Mouse (Mus musculus): Measurements from ENCODE around the gene Faf2. TPM values are rescaled to one million over a fixed set of nuclear protein-coding genes. Genes with fewer than 3 reads are reported as not detected.

Faf2 gene
- total RNA-seq, 2 experiments from 2014 or later = 40.0 to 43.7 TPM

GRCm38 (mm10) chr13:54675895-54676590 is 54.5 kb downstream of the Faf2 start:
- ATAC-seq (replicated peaks; ENCODE audit: poor library complexity, severe bottlenecking) = no peak

GRCm38 (mm10) chr13:54678263-54678662 is 56.7 kb downstream of the Faf2 start:
- no peak for ATAC-seq (replicated peaks; ENCODE audit: poor library complexity, severe bottlenecking)

GRCm38 (mm10) chr13:54680184-54680853 is 58.7 kb downstream of the Faf2 start:
- ATAC-seq (replicated peaks; ENCODE audit: poor library complexity, severe bottlenecking) = no peak

- ATAC-seq (replicated peaks; ENCODE audit: poor library complexity, severe bottlenecking) = no peak
Measured at GRCm38 (mm10) chr13:54681291-54681690, 59.7 kb downstream of the Faf2 start.

GRCm38 (mm10) chr13:54683301-54683700 is 61.7 kb downstream of the Faf2 start:
- ATAC-seq (replicated peaks; ENCODE audit: poor library complexity, severe bottlenecking) = no peak

- no peak for ATAC-seq (replicated peaks; ENCODE audit: poor library complexity, severe bottlenecking)
Measured at GRCm38 (mm10) chr13:54684140-54684896, 62.7 kb downstream of the Faf2 start.

GRCm38 (mm10) chr13:54685174-54685573 is 63.6 kb downstream of the Faf2 start:
- ATAC-seq (replicated peaks; ENCODE audit: poor library complexity, severe bottlenecking) = no peak

- ATAC-seq (replicated peaks; ENCODE audit: poor library complexity, severe bottlenecking) = no peak
Measured at GRCm38 (mm10) chr13:54686139-54687053, 64.8 kb downstream of the Faf2 start.

GRCm38 (mm10) chr13:54687096-54687495 is 65.5 kb downstream of the Faf2 start:
- peak; percentile 57 for ATAC-seq (replicated peaks; ENCODE audit: poor library complexity, severe bottlenecking)

- ATAC-seq (replicated peaks; ENCODE audit: poor library complexity, severe bottlenecking) = peak; percentile 71
Measured at GRCm38 (mm10) chr13:54687575-54688424, 66.2 kb downstream of the Faf2 start.

GRCm38 (mm10) chr13:54690151-54690740 is 68.7 kb downstream of the Faf2 start:
- no peak for ATAC-seq (replicated peaks; ENCODE audit: poor library complexity, severe bottlenecking)

- ATAC-seq (replicated peaks; ENCODE audit: poor library complexity, severe bottlenecking) = no peak
Measured at GRCm38 (mm10) chr13:54691737-54692136, 70.2 kb downstream of the Faf2 start.

- ATAC-seq (replicated peaks; ENCODE audit: poor library complexity, severe bottlenecking) = no peak
Measured at GRCm38 (mm10) chr13:54692711-54693557, 71.3 kb downstream of the Faf2 start.

GRCm38 (mm10) chr13:54693558-54694347 is 72.2 kb downstream of the Faf2 start, which contains the start of gene Rnf44:
Gene Rnf44, minus strand, starts transcription at chr13:54693907.
- ATAC-seq (replicated peaks; ENCODE audit: poor library complexity, severe bottlenecking) = peak; percentile 92

GRCm38 (mm10) chr13:54694348-54695060 is 72.9 kb downstream of the Faf2 start:
- peak; percentile 36 for ATAC-seq (replicated peaks; ENCODE audit: poor library complexity, severe bottlenecking)

- no peak for ATAC-seq (replicated peaks; ENCODE audit: poor library complexity, severe bottlenecking)
Measured at GRCm38 (mm10) chr13:54695479-54696230, 74.1 kb downstream of the Faf2 start.

All from granulocyte monocyte progenitor cell, adult 5-6 weeks (primary cell).